Mouse (Mus musculus): ENCODE results near the gene Tmprss12. TPM values are rescaled to one million over a fixed set of nuclear protein-coding genes. Genes with fewer than 3 reads are reported as not detected.
"Not testable (repeated sequence)": the region's sequence is repeated elsewhere in the genome, so short reads cannot be mapped to it uniquely, and the experiment has no call there.

Gene Tmprss12
- total RNA-seq, 2 experiments from 2014 or later = not detected

DNA sequence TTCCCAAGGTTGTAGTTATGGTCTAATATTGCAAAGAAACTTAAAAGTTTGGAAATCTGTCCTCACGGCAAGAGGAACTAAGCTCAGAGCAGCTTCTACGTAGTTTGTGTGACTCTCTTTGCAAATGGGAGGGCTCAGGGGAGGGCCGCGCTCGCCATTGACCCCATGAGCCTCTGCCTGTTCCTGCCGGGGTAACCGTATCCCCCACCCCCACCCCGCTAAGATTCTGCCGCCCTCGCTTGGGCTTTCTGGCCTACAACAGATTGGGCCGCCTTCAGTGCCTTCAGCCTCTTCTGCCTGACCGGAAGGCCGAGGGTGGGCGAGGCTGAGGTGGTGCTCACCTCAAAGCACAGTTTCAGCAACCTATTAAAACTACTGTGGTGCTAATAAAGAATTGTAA is 9.2 kb upstream of the Tmprss12 start:
- ATAC-seq (replicated peaks; ENCODE audit: low FRiP score, poor library complexity, severe bottlenecking) = no peak

DNA sequence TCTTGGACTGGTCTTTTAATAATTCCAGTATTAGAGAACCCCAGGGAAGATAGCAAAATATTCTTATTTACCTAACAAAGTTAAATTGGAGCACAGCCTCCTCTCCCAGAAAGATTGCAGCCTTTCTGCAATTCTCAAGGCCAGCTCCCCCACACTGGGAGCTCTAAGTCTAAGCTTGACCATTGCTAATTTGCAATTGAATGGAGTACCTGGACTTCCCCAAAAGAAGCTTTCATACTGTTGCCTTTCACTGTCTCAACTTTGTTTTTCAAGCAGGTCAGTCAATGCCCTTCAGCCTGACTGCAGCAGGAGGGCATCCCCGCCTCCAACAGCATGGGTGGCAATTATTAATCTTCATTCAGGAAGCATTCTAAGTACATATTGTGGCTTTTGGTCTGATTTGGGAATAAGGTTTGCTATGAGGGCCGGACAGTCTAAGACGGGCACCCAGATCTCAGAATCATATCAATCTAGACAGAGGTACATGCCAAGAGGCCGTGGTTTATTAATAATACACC is 6.8 kb upstream of the Tmprss12 start:
- ATAC-seq (replicated peaks; ENCODE audit: low FRiP score, poor library complexity, severe bottlenecking) = not testable (repeated sequence)

DNA sequence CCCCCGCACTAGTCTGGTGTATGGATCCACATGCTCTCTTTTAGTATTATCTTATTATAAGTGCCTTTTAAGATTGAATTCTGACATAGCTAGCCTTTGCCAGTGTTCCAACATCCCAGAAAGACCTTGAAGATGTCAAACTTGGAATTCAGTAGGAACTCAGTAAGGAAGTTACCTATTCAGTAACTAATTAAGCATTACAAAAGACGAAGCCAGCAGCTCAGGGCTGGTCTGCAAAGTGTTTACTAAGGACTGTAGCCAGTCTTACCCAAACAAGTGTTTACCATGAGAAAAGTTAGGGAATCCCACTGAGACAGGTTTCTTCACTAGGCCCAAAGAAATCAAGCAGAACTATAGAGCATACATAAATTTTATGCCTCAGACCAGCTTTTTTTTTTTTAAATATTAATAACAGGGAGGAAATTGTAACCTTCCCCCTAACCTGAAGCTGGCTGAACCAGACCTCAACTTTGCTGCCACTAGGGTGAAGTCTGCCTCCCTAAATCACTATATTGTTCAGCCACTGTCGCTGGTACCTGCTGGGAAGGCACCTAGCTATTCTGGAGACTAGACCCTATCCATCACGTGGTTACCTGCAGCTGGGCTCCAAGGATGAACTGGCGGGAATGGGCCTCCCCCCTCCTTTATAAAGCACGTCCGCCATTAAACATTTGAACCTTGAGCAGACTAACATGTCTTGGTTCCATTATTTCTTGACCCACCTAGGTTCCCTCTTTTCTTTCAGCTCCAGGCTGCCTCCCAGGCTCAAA is 5.7 kb upstream of the Tmprss12 start:
- ATAC-seq (replicated peaks; ENCODE audit: low FRiP score, poor library complexity, severe bottlenecking) = no peak

DNA sequence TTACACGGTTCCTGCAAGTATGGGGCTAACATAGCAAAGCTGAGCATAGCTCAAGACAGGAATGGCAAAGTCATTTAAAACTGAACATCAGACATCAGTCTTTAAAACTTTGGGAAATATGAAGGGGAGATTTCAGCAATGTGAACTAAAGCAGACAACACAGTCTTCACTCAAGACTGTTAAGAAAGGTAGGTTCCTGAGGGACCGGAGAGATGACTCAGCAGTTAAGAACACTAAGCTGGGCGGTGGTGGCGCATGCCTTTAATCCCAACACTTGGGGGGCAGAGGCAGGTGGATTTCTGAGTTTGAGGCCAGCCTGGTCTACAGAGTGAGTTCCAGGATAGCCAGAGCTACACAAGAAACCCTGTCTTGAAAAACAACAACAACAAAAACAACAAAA is 4.2 kb upstream of the Tmprss12 start:
- ATAC-seq (replicated peaks; ENCODE audit: low FRiP score, poor library complexity, severe bottlenecking) = no peak

DNA sequence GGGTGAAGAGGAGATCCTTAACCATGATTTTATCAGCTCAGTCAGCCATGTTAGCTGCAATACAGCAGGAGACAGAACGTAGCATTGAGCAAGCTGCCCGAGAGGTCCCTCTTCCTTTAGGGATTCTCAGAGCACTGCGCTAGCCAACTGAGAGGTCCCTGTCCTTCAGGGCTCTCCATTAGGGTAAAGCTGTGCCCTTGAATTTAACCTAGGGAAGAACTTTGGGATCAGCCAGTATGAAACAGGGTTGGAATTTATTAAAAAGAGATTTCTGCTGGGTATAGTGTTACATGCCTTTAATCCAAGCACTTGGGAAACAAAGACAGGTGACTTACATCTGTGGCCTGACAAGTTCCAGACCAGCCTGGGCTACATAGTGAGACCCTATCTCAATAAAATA is 3.1 kb upstream of the Tmprss12 start:
- ATAC-seq (replicated peaks; ENCODE audit: low FRiP score, poor library complexity, severe bottlenecking) = no peak

DNA sequence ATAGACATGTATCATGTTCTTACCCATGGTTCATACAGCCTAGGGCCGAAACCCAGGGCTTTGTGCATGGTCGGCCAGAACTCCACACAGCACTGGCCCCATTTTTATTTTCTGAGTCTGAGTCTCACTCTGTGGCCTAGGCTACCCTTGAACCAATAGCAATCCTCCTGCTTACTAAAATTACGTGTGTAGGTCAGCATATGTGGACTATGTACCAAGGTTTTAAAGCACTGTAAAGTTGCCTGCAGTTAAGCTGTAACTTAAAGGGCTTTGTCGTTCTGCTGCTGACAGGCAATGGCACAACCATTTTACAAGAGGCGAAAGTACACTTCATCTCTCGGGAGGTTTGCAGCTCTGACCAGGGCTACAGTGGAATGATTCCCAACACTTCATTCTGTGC is 8.3 kb downstream of the Tmprss12 start:
- ATAC-seq (replicated peaks; ENCODE audit: low FRiP score, poor library complexity, severe bottlenecking) = no peak

DNA sequence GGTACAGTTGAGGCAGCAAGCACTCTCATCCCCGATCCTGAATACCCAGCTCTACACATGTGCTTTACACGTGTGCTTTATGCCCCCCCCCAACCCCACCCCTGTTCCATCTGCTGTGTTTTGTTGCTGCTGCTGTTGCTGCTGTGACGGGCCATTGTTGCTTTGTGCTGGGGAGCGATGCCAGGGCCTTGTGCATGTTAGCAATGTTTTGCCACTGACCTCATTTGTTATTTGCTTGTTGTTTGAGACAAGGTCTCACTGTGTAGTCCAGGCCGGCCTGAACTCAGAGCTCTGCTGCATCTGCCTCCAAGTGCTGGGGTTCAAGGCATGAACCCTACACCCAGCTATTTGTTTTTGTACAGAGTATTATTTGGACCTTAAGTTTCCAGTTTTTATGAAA is 10.2 kb downstream of the Tmprss12 start:
- no peak for ATAC-seq (replicated peaks; ENCODE audit: low FRiP score, poor library complexity, severe bottlenecking)

DNA sequence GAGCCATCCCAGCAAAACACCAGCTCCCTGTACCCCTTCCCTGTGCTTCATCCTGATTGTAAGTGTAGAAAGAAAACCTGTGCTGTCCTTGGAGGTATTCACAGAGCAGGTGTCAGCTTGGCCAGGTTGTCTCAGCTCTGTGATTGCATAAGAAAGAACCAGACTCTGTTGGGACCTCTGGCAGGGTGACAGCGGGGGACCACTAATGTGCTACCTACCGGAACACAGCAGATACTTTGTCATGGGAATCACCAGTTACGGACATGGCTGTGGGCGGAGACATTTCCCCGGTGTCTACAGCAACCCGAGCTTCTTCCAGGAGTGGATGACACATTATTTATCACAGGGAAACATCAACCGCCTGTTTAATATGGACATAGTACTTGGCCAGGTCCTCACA is 11.7 kb downstream of the Tmprss12 start:
- no peak for ATAC-seq (replicated peaks; ENCODE audit: low FRiP score, poor library complexity, severe bottlenecking)

DNA sequence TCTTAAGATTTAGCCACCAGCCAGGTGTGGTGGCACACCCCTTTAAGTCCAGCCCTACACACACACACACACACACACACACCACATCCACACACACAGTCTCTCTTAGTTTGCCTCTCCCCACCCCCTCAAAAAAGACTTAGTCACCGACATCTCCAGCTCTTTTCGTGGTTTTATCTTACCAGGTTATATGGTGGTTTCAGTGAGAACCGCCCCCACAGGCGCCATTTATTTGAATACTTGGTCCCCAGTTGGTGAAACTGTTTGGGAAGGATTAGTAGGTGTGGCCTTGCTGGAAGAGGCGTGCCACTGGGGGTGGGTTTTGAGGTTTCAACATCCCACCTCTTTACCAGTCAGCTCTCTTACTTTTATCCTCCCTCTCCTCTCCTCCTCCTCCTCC is 17.2 kb downstream of the Tmprss12 start:
- ATAC-seq (replicated peaks; ENCODE audit: low FRiP score, poor library complexity, severe bottlenecking) = no peak

DNA sequence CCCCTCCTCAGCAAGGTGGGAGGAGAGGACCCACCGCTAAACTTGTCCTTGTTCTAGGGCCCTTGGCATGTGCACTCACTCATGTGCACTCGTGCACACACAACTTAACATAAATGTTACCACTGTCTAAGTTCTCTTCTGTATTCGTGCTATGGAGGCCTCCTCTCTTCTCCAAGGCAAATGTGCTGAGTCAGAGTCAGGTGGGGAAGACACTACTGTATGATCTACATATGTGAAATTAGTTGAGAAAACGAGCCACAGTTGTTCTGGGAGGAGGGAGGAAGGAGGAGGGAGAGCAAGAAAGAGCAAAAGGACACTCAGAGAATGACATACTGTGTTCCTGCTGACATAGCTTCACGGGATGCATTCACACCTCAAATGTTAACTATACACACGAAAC is 19.9 kb downstream of the Tmprss12 start:
- no peak for ATAC-seq (replicated peaks; ENCODE audit: low FRiP score, poor library complexity, severe bottlenecking)

DNA sequence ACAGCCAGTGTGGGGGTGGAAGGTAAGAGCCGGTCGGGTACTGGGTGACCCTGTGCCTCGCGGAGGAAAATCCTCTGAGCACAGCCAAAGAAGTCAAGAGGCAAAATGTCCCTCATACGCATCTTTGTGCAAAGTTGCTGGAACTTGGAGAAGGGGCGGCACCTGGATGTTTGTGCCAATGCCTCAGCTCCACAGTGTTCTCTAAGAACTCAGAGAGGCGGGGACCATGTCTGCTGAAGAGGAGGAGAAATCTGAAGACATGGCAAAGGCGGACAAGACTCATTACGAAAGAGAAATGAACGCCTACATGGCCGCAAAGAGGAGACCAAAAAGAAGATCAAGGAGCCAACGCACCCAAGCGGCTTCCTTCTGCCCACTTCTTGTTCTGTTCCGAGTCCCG is 20.9 kb downstream of the Tmprss12 start:
- no peak for ATAC-seq (replicated peaks; ENCODE audit: low FRiP score, poor library complexity, severe bottlenecking)

DNA sequence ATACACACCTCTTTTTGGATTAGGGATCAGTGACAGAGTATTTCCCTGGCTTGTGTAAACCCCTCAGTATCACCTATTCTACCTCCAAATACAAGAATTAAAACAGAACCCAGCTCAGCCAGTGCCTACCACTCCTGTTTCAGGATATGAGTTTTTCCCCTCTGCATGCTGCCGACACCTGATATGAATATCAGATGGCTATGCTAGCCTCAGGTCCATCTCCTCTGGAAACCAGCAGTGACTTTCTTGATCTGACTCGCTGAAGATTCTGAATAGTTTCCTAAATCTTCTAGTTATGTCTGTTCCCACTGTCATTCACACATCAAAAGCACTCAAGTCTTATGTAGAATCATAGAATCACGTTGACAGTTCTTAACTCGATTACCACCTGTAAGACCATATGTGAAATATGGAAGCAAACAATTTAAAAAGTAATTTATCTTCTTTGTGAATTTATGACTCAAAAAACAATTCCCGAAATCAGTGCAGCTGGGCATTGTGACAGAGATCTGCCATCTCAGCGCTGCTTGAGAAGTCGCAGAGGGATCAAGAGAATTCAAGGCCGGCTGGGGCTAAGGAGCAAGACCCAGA is 22.9 kb downstream of the Tmprss12 start:
- ATAC-seq (replicated peaks; ENCODE audit: low FRiP score, poor library complexity, severe bottlenecking) = peak; percentile 26; the same call in 1 of the 2 replicates

DNA sequence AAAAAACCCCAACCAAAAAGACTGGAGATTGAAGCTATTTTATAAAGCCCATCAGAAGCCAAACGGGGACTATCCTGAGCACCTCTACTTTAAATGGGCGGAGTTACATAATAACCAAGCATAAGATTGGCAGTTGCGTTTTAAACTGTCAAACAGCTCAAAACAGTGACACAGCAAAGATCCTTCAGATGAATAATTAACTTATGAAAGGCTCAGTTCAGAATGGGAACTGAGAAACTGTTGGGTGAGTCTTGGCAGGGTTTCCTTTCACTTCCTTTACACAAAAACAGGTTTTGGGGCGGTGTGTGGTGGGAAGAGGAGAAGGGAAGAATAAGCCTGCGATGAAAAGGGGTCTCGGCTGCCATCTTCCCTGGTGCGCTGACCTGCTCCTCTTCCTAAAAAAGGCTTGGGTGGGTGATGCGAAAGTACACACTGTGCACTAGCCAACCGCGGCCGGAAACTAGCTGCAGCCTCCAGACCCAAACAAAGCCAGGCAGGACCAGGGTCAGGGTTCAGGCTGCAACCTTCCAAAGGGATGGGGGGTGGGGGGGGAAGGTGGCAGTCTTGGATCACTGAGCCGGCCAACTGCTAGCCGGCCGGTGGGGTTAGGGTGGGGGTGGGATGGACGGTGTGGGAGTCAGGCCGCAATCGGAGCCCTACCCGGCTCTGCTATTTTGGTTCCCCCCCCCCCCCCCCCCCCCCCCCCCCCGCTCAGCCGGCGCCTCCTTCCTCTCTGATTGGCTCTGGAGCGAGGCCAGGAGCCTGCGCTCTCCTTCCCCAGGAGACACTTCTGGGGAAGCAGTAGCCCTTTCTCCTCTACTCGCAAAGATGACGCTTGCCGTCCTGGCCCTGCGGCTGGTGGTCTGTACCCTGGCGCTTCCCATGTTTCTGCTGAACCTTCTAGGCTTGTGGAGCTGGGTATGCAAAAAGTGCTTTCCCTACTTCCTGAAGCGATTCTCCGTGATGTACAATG is 23.7 kb downstream of the Tmprss12 start, which contains the start of gene Mettl7a1:
Gene Mettl7a1 (plus strand): TSS at position 122 of the 973 bp plus-strand sequence.
- peak; percentile 77 for ATAC-seq (replicated peaks; ENCODE audit: low FRiP score, poor library complexity, severe bottlenecking)

DNA sequence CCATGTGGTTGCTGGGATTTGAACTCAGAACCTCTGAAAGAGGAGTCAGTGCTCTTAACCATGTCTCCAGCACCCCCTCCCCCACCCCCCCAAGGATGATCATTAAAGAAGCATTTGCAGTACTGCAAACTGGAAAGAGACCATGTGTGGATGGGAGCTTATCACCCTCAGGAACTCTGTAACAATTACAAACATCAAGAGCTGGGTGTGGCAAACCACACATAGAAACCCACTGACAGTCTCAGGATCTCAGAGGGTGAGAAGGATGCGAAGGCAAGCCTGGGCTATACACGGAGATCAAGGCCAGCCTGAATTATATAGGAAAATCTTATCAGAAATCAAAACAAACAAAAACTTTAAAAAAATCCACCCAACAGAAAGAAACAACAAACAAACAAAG is 25.6 kb downstream of the Tmprss12 start:
- no peak for ATAC-seq (replicated peaks; ENCODE audit: low FRiP score, poor library complexity, severe bottlenecking)

DNA sequence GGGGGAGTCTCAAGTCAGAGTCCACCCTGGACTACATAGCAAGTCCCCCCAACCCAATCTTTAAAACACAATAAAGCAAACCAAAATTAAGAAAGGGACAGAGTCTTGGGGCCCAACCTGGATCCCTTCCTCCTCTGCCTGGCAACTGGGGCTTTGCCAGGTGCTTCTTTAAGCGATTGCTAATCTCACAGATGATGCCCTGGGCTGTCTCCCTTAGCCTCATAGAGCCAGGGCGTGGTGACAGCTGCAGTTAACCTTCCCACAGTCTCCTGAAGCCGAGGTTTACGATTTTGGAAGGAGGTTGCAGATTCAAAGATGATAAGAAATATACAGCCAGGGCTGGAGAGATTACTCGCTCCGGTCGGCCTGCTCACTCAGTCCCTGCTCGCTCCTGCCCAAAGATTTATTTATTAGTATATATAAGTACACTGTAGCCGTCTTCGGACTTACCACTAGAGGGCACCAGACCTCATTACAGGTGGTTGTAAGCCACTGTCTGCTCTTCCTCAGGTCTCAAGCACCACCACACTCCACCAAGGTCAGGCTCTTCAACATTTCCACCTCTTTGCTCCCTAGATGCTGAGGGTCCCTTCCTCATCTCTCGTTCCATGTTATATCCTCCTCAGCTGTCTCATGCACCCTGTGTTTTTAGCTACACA is 26.9 kb downstream of the Tmprss12 start:
- peak; percentile 55 for ATAC-seq (replicated peaks; ENCODE audit: low FRiP score, poor library complexity, severe bottlenecking)

DNA sequence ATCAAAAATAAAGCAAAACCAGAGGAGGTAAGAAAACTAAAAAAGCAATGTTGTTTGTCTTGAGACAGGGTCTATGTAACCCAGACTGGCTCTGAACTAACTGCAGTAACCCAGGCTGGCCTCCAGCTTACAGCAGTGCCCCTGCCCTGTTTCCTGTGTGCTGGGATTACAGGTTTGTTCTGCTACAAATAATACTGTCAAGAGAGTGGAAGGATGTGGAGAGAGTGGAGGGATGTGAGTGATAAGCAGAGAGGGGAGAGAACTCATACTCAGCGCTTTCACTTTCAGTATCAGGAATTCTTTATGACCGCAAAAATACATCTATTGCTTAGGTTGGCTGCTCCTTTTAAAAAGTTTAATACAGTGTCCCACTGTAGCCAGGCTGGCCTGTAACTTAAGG is 31.7 kb downstream of the Tmprss12 start:
- no peak for ATAC-seq (replicated peaks; ENCODE audit: low FRiP score, poor library complexity, severe bottlenecking)

DNA sequence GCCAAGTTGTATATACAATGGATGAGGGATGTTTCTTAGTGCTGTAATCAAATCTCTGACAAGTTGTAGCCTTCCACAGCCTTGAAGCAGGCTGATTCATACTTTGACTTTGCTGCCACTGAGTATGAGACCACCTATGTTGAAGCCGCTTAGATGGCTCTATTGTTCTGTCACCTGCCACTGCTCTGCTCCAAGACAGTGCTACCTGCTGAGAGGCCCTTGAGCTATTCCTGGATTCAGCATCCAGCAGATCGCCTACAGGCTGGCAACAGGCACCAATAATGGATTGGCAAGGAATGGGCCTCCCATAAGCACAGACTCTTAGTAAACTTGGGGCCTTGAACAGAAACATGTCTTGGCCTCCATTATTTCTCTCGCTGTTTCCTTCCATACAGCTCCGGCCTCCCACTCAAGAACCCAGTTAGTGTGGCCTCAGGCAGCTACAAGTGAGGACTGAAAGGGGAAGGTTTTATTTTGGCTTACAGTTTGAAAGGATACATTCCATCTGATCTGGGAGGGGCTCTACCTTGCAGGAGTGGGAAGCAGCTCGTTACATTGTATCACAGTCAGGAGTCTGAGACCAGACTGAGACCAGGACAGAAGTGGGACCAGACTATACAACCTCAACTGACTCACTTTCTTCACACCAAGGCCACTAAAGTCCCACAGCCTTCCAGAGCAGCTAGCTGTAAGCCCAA is 34.0 kb downstream of the Tmprss12 start:
- ATAC-seq (replicated peaks; ENCODE audit: low FRiP score, poor library complexity, severe bottlenecking) = no peak

DNA sequence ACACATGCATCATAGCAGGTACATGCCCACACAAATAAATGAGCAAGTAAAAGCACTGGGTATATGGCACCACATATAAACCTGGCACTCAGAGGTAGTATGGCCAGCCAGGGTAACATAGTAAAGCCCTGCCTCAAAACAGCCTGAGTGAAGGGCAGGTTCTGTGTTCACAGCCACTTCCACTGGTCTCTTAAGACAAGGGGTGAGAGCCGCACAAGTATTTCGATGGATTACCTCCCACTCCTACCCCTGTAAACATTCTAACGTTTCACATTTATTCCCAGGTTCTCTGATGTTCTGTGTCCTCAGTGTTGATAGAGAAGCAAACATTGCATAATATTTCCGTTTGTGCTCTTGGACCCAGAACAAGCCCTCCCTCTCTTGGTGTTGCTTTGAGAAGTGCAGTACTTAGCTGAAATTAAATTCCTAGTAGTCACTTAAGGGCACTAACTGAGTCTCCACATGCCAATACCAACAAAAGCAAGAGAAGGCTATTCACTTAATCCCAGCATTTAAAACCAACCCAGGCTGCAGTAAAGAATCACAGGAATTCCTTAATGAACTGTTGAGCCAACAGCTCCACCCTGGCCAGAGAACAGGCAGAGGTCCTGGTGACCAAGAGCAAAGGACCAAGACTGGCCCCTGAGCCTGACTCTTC is 37.5 kb downstream of the Tmprss12 start:
- not testable (repeated sequence) for ATAC-seq (replicated peaks; ENCODE audit: low FRiP score, poor library complexity, severe bottlenecking)

DNA sequence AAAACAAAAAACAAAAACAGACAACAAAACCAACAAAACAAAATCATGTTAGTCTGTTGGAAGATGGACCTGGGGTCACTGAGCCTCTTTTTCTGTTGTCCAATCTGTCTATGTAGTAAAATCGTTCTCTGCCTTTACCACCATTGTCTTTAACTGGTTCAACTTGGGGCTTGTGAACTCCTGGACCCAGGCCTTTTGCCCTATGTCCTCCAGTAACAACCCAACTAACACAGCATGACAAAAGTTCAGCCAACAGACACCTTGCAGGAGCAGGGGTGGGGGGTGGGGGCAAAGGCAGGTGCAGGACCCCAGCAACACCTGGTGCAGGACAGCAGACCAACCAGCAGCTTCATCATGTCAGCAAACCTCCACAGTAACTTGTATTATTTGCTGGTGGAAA is 39.2 kb downstream of the Tmprss12 start:
- ATAC-seq (replicated peaks; ENCODE audit: low FRiP score, poor library complexity, severe bottlenecking) = no peak
